Mouse (Mus musculus) gastrocnemius, postnatal 10 days (tissue): Measurements from ENCODE around the gene Irf8. TPM values are rescaled to one million over a fixed set of nuclear protein-coding genes. Genes with fewer than 3 reads are reported as not detected.
"Not testable (repeated sequence)": the region's sequence is repeated elsewhere in the genome, so short reads cannot be mapped to it uniquely, and the experiment has no call there.

Source experiments
- DNase-seq: peaks from one replicate; pipeline ENCODE4 v3.0.0; 2021; ENCODE audit warnings: mixed read lengths
- total RNA-seq, 2 experiments: library from RNA; stranded (reverse); gene quantifications; 2 replicates each; pipeline ENCODE4 v1.2.3; 2021

Irf8 gene
- total RNA-seq, 2 experiments from 2014 or later, result 2.0 to 2.6 TPM

- no peak for DNase-seq
Measured at GRCm38 (mm10) chr8:120719586-120720236, 16.4 kb upstream of the Irf8 start.

GRCm38 (mm10) chr8:120723025-120723424, 13.1 kb upstream of the Irf8 start:
- no peak for DNase-seq

GRCm38 (mm10) chr8:120724096-120724495, 12.1 kb upstream of the Irf8 start:
- not testable (repeated sequence) for DNase-seq

GRCm38 (mm10) chr8:120724816-120725575, 11.2 kb upstream of the Irf8 start:
- DNase-seq, result no peak

GRCm38 (mm10) chr8:120725576-120725950, 10.6 kb upstream of the Irf8 start:
- no peak for DNase-seq

GRCm38 (mm10) chr8:120726051-120726450, 10.1 kb upstream of the Irf8 start:
- no peak for DNase-seq

- DNase-seq, result no peak
Measured at GRCm38 (mm10) chr8:120728488-120729160, 7.5 kb upstream of the Irf8 start.

- DNase-seq, result no peak
Measured at GRCm38 (mm10) chr8:120731582-120731981, 4.6 kb upstream of the Irf8 start.

GRCm38 (mm10) chr8:120732068-120732467, 4.1 kb upstream of the Irf8 start:
- DNase-seq, result no peak

GRCm38 (mm10) chr8:120736486-120736885, 328 bp downstream of the Irf8 start:
- peak; percentile 48 for DNase-seq

- DNase-seq, result no peak
Measured at GRCm38 (mm10) chr8:120737166-120737565, 1.0 kb downstream of the Irf8 start.

GRCm38 (mm10) chr8:120738771-120739170, 2.6 kb downstream of the Irf8 start:
- DNase-seq, result no peak

GRCm38 (mm10) chr8:120739526-120739925, 3.4 kb downstream of the Irf8 start:
- no peak for DNase-seq

GRCm38 (mm10) chr8:120740579-120740978, 4.4 kb downstream of the Irf8 start:
- no peak for DNase-seq

GRCm38 (mm10) chr8:120741001-120741400, 4.8 kb downstream of the Irf8 start:
- DNase-seq, result no peak

GRCm38 (mm10) chr8:120741815-120742530, 5.8 kb downstream of the Irf8 start:
- DNase-seq, result no peak

GRCm38 (mm10) chr8:120743149-120743897, 7.2 kb downstream of the Irf8 start:
- DNase-seq, result no peak

- DNase-seq, result no peak
Measured at GRCm38 (mm10) chr8:120743898-120744290, 7.7 kb downstream of the Irf8 start.

- DNase-seq, result no peak
Measured at GRCm38 (mm10) chr8:120744448-120744847, 8.3 kb downstream of the Irf8 start.

- no peak for DNase-seq
Measured at GRCm38 (mm10) chr8:120745226-120745625, 9.1 kb downstream of the Irf8 start.

GRCm38 (mm10) chr8:120746007-120746701, 10.0 kb downstream of the Irf8 start:
- no peak for DNase-seq
